Mouse (Mus musculus) B cell, adult (primary cell): ENCODE results near the gene Bbs9. TPM values are rescaled to one million over a fixed set of nuclear protein-coding genes. Genes with fewer than 3 reads are reported as not detected.

Experiments
- total RNA-seq: library from RNA; stranded (reverse); gene quantifications from 4 replicates; pipeline ENCODE4 v1.2.4, GENCODE M21; 2023; ENCODE audit not compliant: inconsistent age

Gene Bbs9
- 21.1 to 28.1 TPM (median 24.8 TPM) in 4 replicates for total RNA-seq

DNA sequence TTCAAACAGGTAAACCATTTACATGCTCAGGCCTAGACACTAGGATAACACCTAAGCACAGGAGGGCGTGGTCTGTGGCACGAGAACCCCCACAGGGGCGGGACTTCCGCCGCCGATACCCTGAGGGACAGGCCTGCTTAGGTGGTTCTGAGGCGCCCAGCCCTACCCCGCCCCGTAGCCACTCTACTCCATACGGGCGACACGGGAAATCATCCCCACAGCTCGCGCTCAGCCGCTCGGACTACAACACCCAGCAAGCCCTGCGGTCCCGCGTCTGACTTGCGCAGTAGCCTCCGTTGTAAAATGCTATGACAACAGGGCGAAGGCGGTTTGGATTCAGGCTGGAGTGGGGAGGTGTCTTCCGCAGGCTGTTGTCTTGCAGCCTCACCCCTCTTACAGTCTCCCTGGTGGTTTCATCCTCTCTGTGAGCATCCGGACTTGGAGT lies at the start of gene Bbs9:
TSS of gene Bbs9 (plus strand) at position 292 of the 445 bp plus-strand sequence.

GRCm38 (mm10) chr9:22453990-22454389 lies 21.5 kb upstream of the Bbs9 start, which contains the start of gene Gm17545:
Gene Gm17545, plus strand, starts transcription at chr9:22454290.

GRCm38 (mm10) chr9:22469643-22470042 lies 5.9 kb upstream of the Bbs9 start, which contains the start of gene Rp9:
Gene Rp9, minus strand, starts transcription at chr9:22469743.

Other genes with a start within 250 kb of the Bbs9 start
- 1.9 to 2.9 TPM (median 2.4 TPM) in 4 replicates for gene Zfp599, start 215.8 kb upstream of the Bbs9 start, total RNA-seq
- 11.3 to 16.5 TPM (median 12.5 TPM) in 4 replicates for gene Zfp810, start 168.1 kb upstream of the Bbs9 start, total RNA-seq
- 1.1 to 3.0 TPM (median 2.1 TPM) in 4 replicates for gene Anln, start 86.5 kb upstream of the Bbs9 start, total RNA-seq
- gene 9530077C05Rik, start 64.2 kb upstream of the Bbs9 start, total RNA-seq = 1.1 to 1.7 TPM (median 1.4 TPM) in 4 replicates
- not detected in 4 replicates for gene Gm17545, start 21.4 kb upstream of the Bbs9 start, total RNA-seq
- gene Rp9, start 6.0 kb upstream of the Bbs9 start, total RNA-seq = 63.6 to 83.4 TPM (median 72.1 TPM) in 4 replicates